Mouse (Mus musculus) midbrain, postnatal 0 days (tissue): Measurements from ENCODE around the gene Zmynd12. TPM values are rescaled to one million over a fixed set of nuclear protein-coding genes. Genes with fewer than 3 reads are reported as not detected.
A peak's percentile ranks its signal among the peaks of the same experiment; 100 is the strongest.

Experiments
- ATAC-seq: fragments of 200-750 bp; cut with Nextera tagmentation; 2 replicates; pipeline ENCODE4 v1.8.0; 2017; ENCODE audit warnings: moderate number of reproducible peaks, mild to moderate bottlenecking, moderate TSS enrichment, moderate library complexity; ENCODE audit not compliant: low FRiP score
- DNase-seq: peaks from one replicate; pipeline ENCODE4 v3.0.0-alpha.2; 2015; ENCODE audit warnings: low spot score
- H3K27ac ChIP-seq: fragments of 300-500 bp; sonication (generic); 2 replicates; pipeline ENCODE4 v1.5.1; 2014; ENCODE audit warnings: low read depth, mild to moderate bottlenecking, low read length, mixed read lengths
- H3K27me3 ChIP-seq: fragments of 300-500 bp; sonication (generic); 2 replicates; pipeline ENCODE4 v1.6.1; 2014; ENCODE audit warnings: low read length, control low read depth, mixed read lengths; ENCODE audit not compliant: insufficient read depth
- H3K36me3 ChIP-seq: fragments of 300-500 bp; sonication (generic); 2 replicates; pipeline ENCODE4 v1.6.1; 2014; ENCODE audit warnings: low read length, control low read depth, mixed read lengths; ENCODE audit not compliant: insufficient read depth
- H3K4me1 ChIP-seq: fragments of 300-500 bp; sonication (generic); 2 replicates; pipeline ENCODE4 v1.6.1; 2014; ENCODE audit warnings: mild to moderate bottlenecking, control low read depth, antibody characterized with exemption, low read length, mixed read lengths; ENCODE audit not compliant: insufficient read depth
- H3K4me2 ChIP-seq: fragments of 300-500 bp; sonication (generic); 2 replicates; pipeline ENCODE4 v1.6.1; 2014; ENCODE audit warnings: low read depth, mild to moderate bottlenecking, low read length, mixed read lengths; ENCODE audit not compliant: poor library complexity, severe bottlenecking
- H3K4me3 ChIP-seq: fragments of 300-500 bp; sonication (generic); 2 replicates; pipeline ENCODE4 v1.5.1; 2014; ENCODE audit warnings: low read depth, mild to moderate bottlenecking, low read length, moderate library complexity
- H3K9ac ChIP-seq: fragments of 300-500 bp; sonication (generic); replicated peaks from 2 replicates; pipeline ENCODE4 v1.6.1; 2014; ENCODE audit warnings: mild to moderate bottlenecking, low read length, moderate library complexity, mixed read lengths; ENCODE audit not compliant: poor library complexity, severe bottlenecking
- H3K9me3 ChIP-seq: fragments of 300-500 bp; sonication (generic); 2 replicates; pipeline ENCODE4 v1.6.1; 2016; ENCODE audit warnings: low read length, control low read depth
- CTCF ChIP-seq: IDR thresholded peaks from 2 replicates; pipeline ENCODE4 v1.5.1; 2016; ENCODE audit warnings: antibody characterized with exemption, mild to moderate bottlenecking
- WGBS: fragments of 180-500 bp; shearing (Covaris S2); extraction: QIAGEN DNeasy Blood & Tissue Kit; methylation state at CpG from one replicate; pipeline ENCODE4 v1.1.7; 2014; 5-methylcytosine and 5-hydroxymethylcytosine counted together
- polyA plus RNA-seq: library from polyadenylated mRNA; unstranded; fragments of >200 nt; fragmentation: Nextera tagmentation; extraction: Ambion mirVana; gene quantifications from 2 replicates; pipeline ENCODE4 v1.2.1, GENCODE M21; 2015
- total RNA-seq: library from RNA; depleted of rRNA; stranded (reverse); fragments of >200 nt; gene quantifications from 2 replicates; pipeline ENCODE4 v1.2.3, GENCODE M21; 2014; rRNA removed

Zmynd12 gene
- total and polyA plus RNA-seq, 2 experiments from 2014 or later: 0.16 to 0.64 TPM

DNA sequence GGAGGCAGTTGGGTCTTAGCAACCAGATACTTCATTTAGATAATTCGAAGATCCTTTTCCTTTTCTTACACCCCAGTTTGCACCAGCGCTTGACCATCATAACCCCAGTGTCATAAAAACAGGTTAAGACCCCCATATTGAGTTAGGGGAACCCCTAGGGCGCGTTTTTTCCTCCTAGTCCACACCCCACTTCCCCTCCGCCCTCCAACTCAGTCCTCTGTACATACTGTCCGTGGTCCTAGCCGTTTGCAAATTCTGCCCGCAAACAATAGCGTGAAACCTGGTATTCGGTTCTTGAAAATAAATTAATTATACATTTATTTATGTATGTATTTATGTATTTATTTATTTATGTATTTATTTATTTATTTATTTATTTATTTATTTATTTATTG is 70.3 kb downstream of the Zmynd12 start:
- Histone ChIP-seq H3K27ac (peak overlapping the region; percentile 83), H3K4me2 (peak overlapping the region; percentile 84), H3K9ac (peak overlapping the region; percentile 71), H3K9me3 (no peaks in the 10 kb centered on the region), H3K27me3 (no peaks in the 10 kb centered on the region), H3K4me3 (peak overlapping the region; percentile 60), H3K36me3 (no peaks in the 10 kb centered on the region), H3K4me1 (peaks cover 3% of the 10 kb centered on the region; the same call in 1 of the 2 replicates)
- ATAC-seq: peak; percentile 50; the same call in 1 of the 2 replicates
- DNase-seq: no peak
- 33% methylated on average over 10 of the region's 10 CpGs for WGBS
- TF ChIP-seq CTCF: no peak

DNA sequence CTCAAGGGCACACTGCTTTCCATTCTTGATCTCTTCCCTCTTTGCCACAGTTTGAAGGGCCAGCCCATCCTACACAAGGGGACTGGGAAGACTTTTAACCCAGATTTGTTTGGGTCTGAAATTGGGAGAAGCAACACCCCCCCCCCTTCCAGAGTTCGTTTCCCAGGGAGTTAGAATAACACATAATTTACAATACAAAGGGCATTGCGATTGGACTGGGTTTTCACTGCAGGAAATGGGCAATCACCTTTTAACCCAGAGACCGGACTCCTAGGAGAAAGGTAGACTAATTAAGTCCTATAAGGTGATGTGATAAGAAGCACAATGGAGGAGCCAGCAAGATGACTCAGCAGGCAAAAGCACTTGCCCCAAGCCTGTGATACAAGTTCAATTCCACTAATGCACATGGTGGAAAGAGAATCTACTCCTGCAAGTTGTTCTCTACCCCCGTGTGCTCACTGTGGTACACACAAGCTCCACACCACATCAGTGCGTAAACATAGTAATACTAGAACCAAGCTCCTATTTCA is 75.8 kb downstream of the Zmynd12 start:
- Histone ChIP-seq H3K4me2 (no peak overlapping the region), H3K27me3 (no peaks in the 10 kb centered on the region), H3K9ac (no peak overlapping the region), H3K27ac (no peak overlapping the region), H3K9me3 (no peaks in the 10 kb centered on the region), H3K4me3 (no peak overlapping the region), H3K4me1 (no peaks in the 10 kb centered on the region), H3K36me3 (no peaks in the 10 kb centered on the region)
- DNase-seq (no peak), ATAC-seq (no peak)
- TF ChIP-seq CTCF: no peak
- 73% methylated on average over 5 of the region's 5 CpGs for WGBS

DNA sequence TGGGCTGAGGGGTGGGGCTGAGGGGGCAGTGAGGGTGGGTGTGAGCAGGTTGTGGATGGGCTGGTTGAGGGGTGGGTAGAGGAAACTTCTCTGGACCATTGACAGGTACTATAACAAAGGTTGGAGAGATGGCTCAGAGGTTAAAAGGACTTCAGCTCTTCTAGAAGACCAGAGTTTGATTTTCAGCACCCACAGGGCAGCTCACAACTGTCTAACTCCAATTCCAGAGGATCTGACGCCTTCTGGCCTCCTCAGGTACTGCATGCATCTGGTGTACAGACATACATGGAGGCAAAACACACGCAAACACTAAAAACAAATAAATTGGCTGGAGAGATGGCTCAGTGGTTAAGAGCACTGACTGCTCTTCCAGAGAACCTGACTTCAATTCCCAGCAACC is 89.0 kb downstream of the Zmynd12 start:
- no peak for TF ChIP-seq CTCF
- no peak for DNase-seq
- H3K27ac ChIP-seq: no peak overlapping the region
- H3K9ac ChIP-seq: no peak overlapping the region
- H3K9me3 ChIP-seq: no peaks in the 10 kb centered on the region
- no peaks in the 10 kb centered on the region for H3K27me3 ChIP-seq
- no peak for ATAC-seq
- no peaks in the 10 kb centered on the region for H3K36me3 ChIP-seq
- no peak overlapping the region for H3K4me2 ChIP-seq
- no peaks in the 10 kb centered on the region for H3K4me1 ChIP-seq
- 63% methylated on average over 2 of the region's 2 CpGs for WGBS
- no peak overlapping the region for H3K4me3 ChIP-seq

DNA sequence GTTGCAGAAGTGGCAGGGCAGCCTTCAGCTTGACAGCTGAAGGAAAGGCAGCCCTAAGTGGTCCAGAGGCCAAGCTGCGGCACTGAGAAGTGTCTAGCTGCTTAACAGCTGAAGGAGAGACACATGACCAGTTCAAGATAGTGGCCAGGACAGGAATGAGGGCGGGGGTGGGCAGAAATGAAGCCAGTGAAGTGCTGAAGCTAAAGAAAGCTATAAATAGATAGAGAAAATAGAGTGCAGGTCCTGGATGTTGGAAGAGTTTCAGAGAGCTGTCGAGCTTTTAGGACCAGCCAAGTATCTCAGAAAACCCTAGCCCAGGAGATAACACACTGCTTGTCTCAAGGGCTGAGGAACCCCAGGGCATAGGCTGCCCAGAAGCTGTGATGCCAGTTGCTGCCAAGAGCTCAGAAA is 90.1 kb downstream of the Zmynd12 start:
- 68% methylated on average over 3 of the region's 3 CpGs for WGBS
- DNase-seq (no peak), ATAC-seq (no peak)
- no peak for TF ChIP-seq CTCF
- H3K9ac ChIP-seq: no peak overlapping the region
- H3K36me3 ChIP-seq: no peaks in the 10 kb centered on the region
- no peaks in the 10 kb centered on the region for H3K4me1 ChIP-seq
- no peak overlapping the region for H3K4me3 ChIP-seq
- no peak overlapping the region for H3K27ac ChIP-seq
- H3K9me3 ChIP-seq: no peaks in the 10 kb centered on the region
- H3K4me2 ChIP-seq: no peak overlapping the region
- no peaks in the 10 kb centered on the region for H3K27me3 ChIP-seq

Other genes with a start within 250 kb of the Zmynd12 start
- 2.3 and 4.1 TPM in 2 replicates for gene Zfp691, start 248.6 kb upstream of the Zmynd12 start, total RNA-seq
- gene Zfp691, start 248.6 kb upstream of the Zmynd12 start, polyA plus RNA-seq: 2.5 and 3.3 TPM in 2 replicates
- gene Ermap, start 232.8 kb upstream of the Zmynd12 start, total RNA-seq: 0.33 and 2.5 TPM in 2 replicates
- gene Ermap, start 232.8 kb upstream of the Zmynd12 start, polyA plus RNA-seq: 0.31 and 0.93 TPM in 2 replicates
- gene Svbp, start 227.5 kb upstream of the Zmynd12 start, total RNA-seq: 66.3 and 83.1 TPM in 2 replicates
- gene Svbp, start 227.5 kb upstream of the Zmynd12 start, polyA plus RNA-seq: 196 and 200 TPM in 2 replicates
- 0.11 TPM in 1 of 2 replicates, not detected in the other for gene Tmem269, start 204.6 kb upstream of the Zmynd12 start, total RNA-seq
- 0.43 and 0.83 TPM in 2 replicates for gene Tmem269, start 204.6 kb upstream of the Zmynd12 start, polyA plus RNA-seq
- 13.6 and 30.0 TPM in 2 replicates for gene AU022252, start 190.1 kb upstream of the Zmynd12 start, total RNA-seq
- gene AU022252, start 190.1 kb upstream of the Zmynd12 start, polyA plus RNA-seq: 20.1 and 22.1 TPM in 2 replicates
- gene P3h1, start 189.9 kb upstream of the Zmynd12 start, total RNA-seq: 14.9 and 15.0 TPM in 2 replicates
- gene P3h1, start 189.9 kb upstream of the Zmynd12 start, polyA plus RNA-seq: 9.8 and 10.2 TPM in 2 replicates
- 2.7 and 4.5 TPM in 2 replicates for gene Cldn19, start 167.4 kb upstream of the Zmynd12 start, total RNA-seq
- 0.75 and 0.77 TPM in 2 replicates for gene Cldn19, start 167.4 kb upstream of the Zmynd12 start, polyA plus RNA-seq
- gene Ybx1, start 128.2 kb upstream of the Zmynd12 start, total RNA-seq: 678 and 724 TPM in 2 replicates
- gene Ybx1, start 128.2 kb upstream of the Zmynd12 start, polyA plus RNA-seq: 971 and 1,006 TPM in 2 replicates
- gene Ppih, start 102.3 kb upstream of the Zmynd12 start, total RNA-seq: 22.8 and 30.3 TPM in 2 replicates
- 42.7 and 44.3 TPM in 2 replicates for gene Ppih, start 102.3 kb upstream of the Zmynd12 start, polyA plus RNA-seq
- 9.6 and 11.9 TPM in 2 replicates for gene Ccdc30, start 7.3 kb upstream of the Zmynd12 start, total RNA-seq
- 24.1 and 24.2 TPM in 2 replicates for gene Ccdc30, start 7.3 kb upstream of the Zmynd12 start, polyA plus RNA-seq
- 14.7 and 19.2 TPM in 2 replicates for gene Ppcs, start 394 bp upstream of the Zmynd12 start, total RNA-seq
- 23.4 and 26.4 TPM in 2 replicates for gene Ppcs, start 394 bp upstream of the Zmynd12 start, polyA plus RNA-seq
- 37.1 and 45.3 TPM in 2 replicates for gene Rimkla, start 69.8 kb downstream of the Zmynd12 start, total RNA-seq
- gene Rimkla, start 69.8 kb downstream of the Zmynd12 start, polyA plus RNA-seq: 25.3 and 25.8 TPM in 2 replicates
- 39.1 and 46.0 TPM in 2 replicates for gene Foxj3, start 114.2 kb downstream of the Zmynd12 start, total RNA-seq
- gene Foxj3, start 114.2 kb downstream of the Zmynd12 start, polyA plus RNA-seq: 21.3 and 26.4 TPM in 2 replicates
- 19.0 and 27.4 TPM in 2 replicates for gene Frg2f1, start 116.7 kb downstream of the Zmynd12 start, total RNA-seq
- gene Frg2f1, start 116.7 kb downstream of the Zmynd12 start, polyA plus RNA-seq: 15.9 and 16.1 TPM in 2 replicates
- gene Guca2a, start 214.9 kb downstream of the Zmynd12 start, total RNA-seq: not detected in 2 replicates
- gene Guca2a, start 214.9 kb downstream of the Zmynd12 start, polyA plus RNA-seq: not detected in 2 replicates
- not detected in 2 replicates for gene Guca2b, start 236.1 kb downstream of the Zmynd12 start, total RNA-seq
- gene Guca2b, start 236.1 kb downstream of the Zmynd12 start, polyA plus RNA-seq: not detected in 2 replicates